Mouse (Mus musculus): Measurements from ENCODE around the gene Iqck. TPM values are rescaled to one million over a fixed set of nuclear protein-coding genes. Genes with fewer than 3 reads are reported as not detected.
A peak's percentile ranks its signal among the peaks of the same experiment; 100 is the strongest.

Gene Iqck
- under 1 TPM; 0.35 to 0.56 TPM for polyA plus RNA-seq (2017; shearing (Covaris generic))

GRCm38 (mm10) chr7:118855171-118855876 is at the start of gene Iqck:
Gene Iqck (plus strand): TSS chr7:118855752.
- peak; percentile 99 for ATAC-seq

GRCm38 (mm10) chr7:118806631-118807411 is 48.7 kb upstream of the Iqck start:
- ATAC-seq: no peak

GRCm38 (mm10) chr7:118807899-118808298 is 47.7 kb upstream of the Iqck start:
- ATAC-seq: no peak

- no peak for ATAC-seq
Measured at GRCm38 (mm10) chr7:118811407-118812106, 44.0 kb upstream of the Iqck start.

GRCm38 (mm10) chr7:118813592-118813991 is 42.0 kb upstream of the Iqck start:
- no peak for ATAC-seq

GRCm38 (mm10) chr7:118816275-118816674 is 39.3 kb upstream of the Iqck start:
- ATAC-seq: no peak

GRCm38 (mm10) chr7:118817741-118818140 is 37.8 kb upstream of the Iqck start:
- ATAC-seq: no peak

- ATAC-seq: no peak
Measured at GRCm38 (mm10) chr7:118819666-118820065, 35.9 kb upstream of the Iqck start.

GRCm38 (mm10) chr7:118821356-118821755 is 34.2 kb upstream of the Iqck start:
- ATAC-seq: no peak

GRCm38 (mm10) chr7:118821887-118822556 is 33.5 kb upstream of the Iqck start:
- ATAC-seq: no peak

- ATAC-seq: no peak
Measured at GRCm38 (mm10) chr7:118824451-118824850, 31.1 kb upstream of the Iqck start.

GRCm38 (mm10) chr7:118827975-118828416 is 27.6 kb upstream of the Iqck start:
- ATAC-seq: no peak

- ATAC-seq: no peak
Measured at GRCm38 (mm10) chr7:118837901-118838300, 17.7 kb upstream of the Iqck start.

GRCm38 (mm10) chr7:118841030-118841745 is 14.4 kb upstream of the Iqck start:
- ATAC-seq: no peak

GRCm38 (mm10) chr7:118841796-118842195 is 13.8 kb upstream of the Iqck start:
- ATAC-seq: no peak

GRCm38 (mm10) chr7:118842938-118843337 is 12.6 kb upstream of the Iqck start:
- no peak for ATAC-seq

GRCm38 (mm10) chr7:118845141-118845540 is 10.4 kb upstream of the Iqck start:
- ATAC-seq: no peak

- no peak for ATAC-seq
Measured at GRCm38 (mm10) chr7:118846329-118846728, 9.2 kb upstream of the Iqck start.

- ATAC-seq: no peak
Measured at GRCm38 (mm10) chr7:118848796-118849195, 6.8 kb upstream of the Iqck start.

- ATAC-seq: no peak
Measured at GRCm38 (mm10) chr7:118849543-118850250, 5.9 kb upstream of the Iqck start.

- ATAC-seq: no peak
Measured at GRCm38 (mm10) chr7:118850676-118851290, 4.8 kb upstream of the Iqck start.
